Comparison of ENCODE assay signal across 15 mouse cellular contexts in the genomic region with DNA sequence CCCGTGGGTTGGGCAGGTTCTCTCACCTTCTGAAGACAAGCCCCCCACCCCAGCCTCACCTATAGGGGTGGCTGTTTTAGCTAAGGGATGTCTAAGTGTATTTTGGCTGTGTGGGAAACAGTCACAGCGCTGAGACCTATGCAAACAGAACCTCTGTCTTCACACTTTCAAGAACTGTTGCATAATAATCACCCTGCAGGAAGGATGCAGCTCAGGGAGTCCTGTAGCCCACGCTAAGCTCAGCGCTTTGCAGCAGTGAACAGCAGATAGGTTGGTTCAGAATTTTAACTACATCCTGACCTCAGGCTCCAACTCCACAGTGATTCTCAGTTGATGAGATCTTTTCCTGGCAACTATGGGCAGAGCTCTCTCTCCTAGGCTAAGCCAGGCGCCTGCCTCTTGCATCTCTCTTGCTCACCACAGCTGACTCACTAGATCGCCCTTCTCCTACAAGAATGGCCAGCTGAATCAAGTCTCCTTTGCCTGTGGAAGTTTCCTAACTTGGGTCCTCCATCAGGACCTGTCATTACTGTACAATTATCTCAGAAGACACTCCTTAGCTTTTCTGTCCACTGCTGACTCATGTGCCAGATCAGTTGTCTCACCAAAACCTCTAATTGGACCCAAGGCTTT. TPM values are rescaled to one million over a fixed set of nuclear protein-coding genes. Genes with fewer than 3 reads are reported as not detected.
DNase-seq lines count a peak whose midpoint lies in the region.
"Had no signal": no experiment of that assay in that cellular context is flagged by ENCODE, and none has a peak within 500 bp of the region (broad histone marks: within the 10 kb centered on the region; RNA-seq: fewer than 3 reads in every experiment).

No protein-coding gene starts in this region.

- DNase-seq in right cerebral cortex, adult 18-20 months = peak; percentile 65
- no peak for DNase-seq in right cerebral cortex, postnatal 10 days (ENCODE audit: low spot score in 2 of 2)
- DNase-seq in NIH3T3 (ENCODE audit: low read depth) = peak; percentile 83
- peak; percentile 33 to 41 for DNase-seq in frontal cortex, postnatal 36 days (ENCODE audit: low spot score in 2 of 2)
- peak; percentile 51 for DNase-seq in telencephalon, adult 2 months (ENCODE audit: low read depth, low spot score)
- DNase-seq in liver = no peak
- DNase-seq in heart, postnatal 25 days (ENCODE audit: low spot score) = no peak
- DNase-seq: cerebellum, postnatal 14 days; forebrain, postnatal 0 days; kidney, postnatal 14 days; lung, adult 18-20 months; lung, postnatal 4 days; thymus, adult 18-20 months had no signal

- intact Hi-C loops in heart, postnatal 25 days (cut with DNase I) = no loop called here

RNA-seq across cellular contexts. Expression of a gene that starts 9.1 kb away (rescaled TPM):
- not detected for total RNA-seq in heart, postnatal 25 days (2021)
- total RNA-seq: adrenal gland, adult 18-20 months; forebrain, postnatal 0 days; granulocyte monocyte progenitor cell, adult 5-6 weeks had no signal

RNA-seq across cellular contexts. Expression of a gene that starts 22.8 kb away (rescaled TPM):
- total RNA-seq in heart, postnatal 25 days (2021) = not detected
- total RNA-seq: adrenal gland, adult 18-20 months; forebrain, postnatal 0 days; granulocyte monocyte progenitor cell, adult 5-6 weeks had no signal

RNA-seq across cellular contexts. Expression of a gene that starts 26.2 kb away (rescaled TPM):
- under 1 TPM in 1 of 2 experiments, not detected in 1; 0.70 TPM for total RNA-seq in heart, postnatal 25 days (2021)
- total RNA-seq: granulocyte monocyte progenitor cell, adult 5-6 weeks had no signal

RNA-seq across cellular contexts. Expression of a gene that starts 29.1 kb away (rescaled TPM):
- total RNA-seq in heart, postnatal 25 days (2021) = not detected
- total RNA-seq: adrenal gland, adult 18-20 months; forebrain, postnatal 0 days; granulocyte monocyte progenitor cell, adult 5-6 weeks had no signal

RNA-seq across cellular contexts. Expression of a gene that starts 36.3 kb away (rescaled TPM):
- total RNA-seq in heart, postnatal 25 days (2021) = not detected
- total RNA-seq: adrenal gland, adult 18-20 months; forebrain, postnatal 0 days; granulocyte monocyte progenitor cell, adult 5-6 weeks had no signal

Comparison
In these comparisons a context has a peak if more than half of its experiments do, and no peak if none do; other contexts are left out.
1. DNase-seq: peak in right cerebral cortex, adult 18-20 months (single experiment), NIH3T3 (single experiment), frontal cortex, postnatal 36 days (2 of 2) and telencephalon, adult 2 months (single experiment); none in right cerebral cortex, postnatal 10 days (0 of 2), liver (single experiment) and heart, postnatal 25 days (single experiment).